Mouse (Mus musculus) thymus, adult 2 months (tissue): Measurements from ENCODE around the gene Apon. TPM values are rescaled to one million over a fixed set of nuclear protein-coding genes. Genes with fewer than 3 reads are reported as not detected.

Source experiments
- DNase-seq: peaks from one replicate; pipeline ENCODE4 v3.0.0; 2021
- H3K27ac ChIP-seq: fragments of 200-500 bp; 2 replicates; pipeline ENCODE4 v1.5.1; 2012; ENCODE audit warnings: low read length, control low read depth; ENCODE audit not compliant: control insufficient read depth, insufficient read depth
- H3K27me3 ChIP-seq: fragments of 200-500 bp; 2 replicates; pipeline ENCODE4 v1.6.1; 2012; ENCODE audit warnings: mild to moderate bottlenecking, low read length, moderate library complexity, mixed read lengths; ENCODE audit not compliant: control insufficient read depth, insufficient read depth
- H3K36me3 ChIP-seq: fragments of 200-500 bp; 2 replicates; pipeline ENCODE4 v1.6.1; 2012; ENCODE audit warnings: mild to moderate bottlenecking, low read length, moderate library complexity; ENCODE audit not compliant: control insufficient read depth, insufficient read depth
- H3K4me1 ChIP-seq: fragments of 200-500 bp; replicated peaks from 2 replicates; pipeline ENCODE4 v1.6.1; 2012; ENCODE audit warnings: low read length; ENCODE audit not compliant: control insufficient read depth, insufficient read depth
- H3K4me3 ChIP-seq: fragments of 200-500 bp; 2 replicates; pipeline ENCODE4 v1.5.1; 2012; ENCODE audit warnings: mild to moderate bottlenecking, low read length, control low read depth, moderate library complexity; ENCODE audit not compliant: control insufficient read depth, insufficient read depth
- CTCF ChIP-seq: fragments of 200-500 bp; IDR thresholded peaks from 2 replicates; pipeline ENCODE4 v1.5.1; 2012; ENCODE audit warnings: mild to moderate bottlenecking, control low read depth, low read length, moderate library complexity, borderline replicate concordance; ENCODE audit not compliant: control insufficient read depth, poor library complexity, insufficient read depth; ENCODE audit errors: extremely low read depth
- POLR2A ChIP-seq: fragments of 200-500 bp; IDR thresholded peaks from 2 replicates; pipeline ENCODE4 v1.6.1; 2012; ENCODE audit warnings: mild to moderate bottlenecking, low read length, control low read depth, moderate library complexity; ENCODE audit not compliant: control insufficient read depth, poor library complexity, insufficient read depth; ENCODE audit errors: extremely low read depth
- WGBS: fragments of 180-500 bp; shearing (Covaris S2); methylation state at CpG from one replicate; pipeline ENCODE4 v1.1.7; 2018; 5-methylcytosine and 5-hydroxymethylcytosine counted together
- polyA plus RNA-seq: library from polyadenylated mRNA; depleted of rRNA; stranded (reverse); fragments of >200 nt; gene quantifications from 2 replicates; pipeline ENCODE4 v1.2.3, GENCODE M21; 2012; rRNA removed

The Apon gene
- polyA plus RNA-seq, 1 experiment, result 0.39 TPM

GRCm38 (mm10) chr10:128302357-128302756 is 48.5 kb downstream of the Apon start:
- Histone ChIP-seq H3K27ac (no peak overlapping the region), H3K4me3 (no peak overlapping the region), H3K4me1 (peaks cover 7% of the 10 kb centered on the region), H3K27me3 (no peaks in the 10 kb centered on the region), H3K36me3 (no peaks in the 10 kb centered on the region)
- WGBS, result 28% methylated on average over 3 of the region's 3 CpGs
- no peak for DNase-seq
- TF ChIP-seq POLR2A (no peak), CTCF (no peak)

GRCm38 (mm10) chr10:128302785-128303125 is 48.9 kb downstream of the Apon start:
- Histone ChIP-seq H3K4me1 (peaks cover 7% of the 10 kb centered on the region), H3K36me3 (no peaks in the 10 kb centered on the region), H3K4me3 (peak overlapping the region; percentile 45), H3K27ac (peak overlapping the region; percentile 54), H3K27me3 (no peaks in the 10 kb centered on the region)
- no peak for DNase-seq
- TF ChIP-seq POLR2A (no peak), CTCF (no peak)
- WGBS, result under 1% methylated on average over 9 of the region's 9 CpGs

GRCm38 (mm10) chr10:128303126-128304021 is 49.5 kb downstream of the Apon start, which contains the start of gene Pan2:
Gene Pan2, plus strand, starts transcription at chr10:128303335.
- H3K27ac ChIP-seq, result peak within 1 kb of the TSS; percentile 87
- peaks cover 7% of the 10 kb centered on the region for H3K4me1 ChIP-seq
- WGBS, result under 1% methylated on average over 37 of the region's 37 CpGs
- H3K4me3 ChIP-seq, result peak within 1 kb of the TSS; percentile 82
- no peaks in the 10 kb centered on the region for H3K36me3 ChIP-seq
- DNase-seq, result peak; percentile 100
- H3K27me3 ChIP-seq, result no peaks in the 10 kb centered on the region
- TF ChIP-seq CTCF (no peak; the same call in 1 of the 2 replicates), POLR2A (peak; percentile 59)

Other genes starting within 250 kb of the Apon start
- 1.2 and 1.6 TPM in 2 replicates for gene Hsd17b6, start 246.5 kb upstream of the Apon start, polyA plus RNA-seq
- gene Prim1, start 238.9 kb upstream of the Apon start, polyA plus RNA-seq, result 20.8 and 21.1 TPM in 2 replicates
- 204 and 209 TPM in 2 replicates for gene Naca, start 218.5 kb upstream of the Apon start, polyA plus RNA-seq
- gene Ptges3, start 195.1 kb upstream of the Apon start, polyA plus RNA-seq, result 55.7 and 99.1 TPM in 2 replicates
- 3,947 and 4,074 TPM in 2 replicates for gene Atp5b, start 170.8 kb upstream of the Apon start, polyA plus RNA-seq
- gene Baz2a, start 162.5 kb upstream of the Apon start, polyA plus RNA-seq, result 126 and 131 TPM in 2 replicates
- 65.3 and 76.2 TPM in 2 replicates for gene Rbms2, start 73.8 kb upstream of the Apon start, polyA plus RNA-seq
- 1.2 and 6.6 TPM in 2 replicates for gene Gls2, start 59.6 kb upstream of the Apon start, polyA plus RNA-seq
- 9.8 and 10.9 TPM in 2 replicates for gene Spryd4, start 42.3 kb upstream of the Apon start, polyA plus RNA-seq
- 0.19 and 0.24 TPM in 2 replicates for gene Mip, start 28.3 kb upstream of the Apon start, polyA plus RNA-seq
- 21.3 and 29.3 TPM in 2 replicates for gene Timeless, start 22.0 kb upstream of the Apon start, polyA plus RNA-seq
- 0.38 and 4.1 TPM in 2 replicates for gene Apof, start 14.6 kb downstream of the Apon start, polyA plus RNA-seq
- gene Stat2, start 16.5 kb downstream of the Apon start, polyA plus RNA-seq, result 54.9 and 62.0 TPM in 2 replicates
- gene Il23a, start 44.7 kb downstream of the Apon start, polyA plus RNA-seq, result 2.0 and 2.5 TPM in 2 replicates
- gene Pan2, start 49.2 kb downstream of the Apon start, polyA plus RNA-seq, result 67.5 and 68.4 TPM in 2 replicates
- gene Cnpy2, start 68.4 kb downstream of the Apon start, polyA plus RNA-seq, result 34.3 and 41.7 TPM in 2 replicates
- 215 and 225 TPM in 2 replicates for gene Cs, start 83.6 kb downstream of the Apon start, polyA plus RNA-seq
- 62.9 and 71.7 TPM in 2 replicates for gene Coq10a, start 114.9 kb downstream of the Apon start, polyA plus RNA-seq
- 71.0 and 87.0 TPM in 2 replicates for gene Ankrd52, start 123.0 kb downstream of the Apon start, polyA plus RNA-seq
- 0.53 and 0.65 TPM in 2 replicates for gene Slc39a5, start 147.1 kb downstream of the Apon start, polyA plus RNA-seq
- gene Nabp2, start 157.4 kb downstream of the Apon start, polyA plus RNA-seq, result 18.0 and 20.8 TPM in 2 replicates
- 37.8 and 40.4 TPM in 2 replicates for gene Rnf41, start 157.6 kb downstream of the Apon start, polyA plus RNA-seq
- gene Smarcc2, start 205.2 kb downstream of the Apon start, polyA plus RNA-seq, result 176 and 211 TPM in 2 replicates
- gene Myl6, start 240.0 kb downstream of the Apon start, polyA plus RNA-seq, result 445 and 566 TPM in 2 replicates
- gene Myl6b, start 244.6 kb downstream of the Apon start, polyA plus RNA-seq, result 2.7 and 3.9 TPM in 2 replicates